Mouse (Mus musculus): ENCODE measurements around the gene Fbxw4.

GRCm38 (mm10) chr19:45578976-45579375 is 81.1 kb downstream of the Fbxw4 start:
- no peak for TF ChIP-seq CTCF (IDR thresholded peaks at IDR 0.05; ENCODE audit: borderline replicate concordance, extremely low read depth, insufficient read depth, insufficient read length)
- no peak for TF ChIP-seq POLR2A (IDR thresholded peaks at IDR 0.05; ENCODE audit: borderline replicate concordance, extremely low read depth, insufficient read depth, insufficient read length, poor library complexity, severe bottlenecking)
